Mouse (Mus musculus) c-Kit-positive CD71-negative TER-119-negative erythroid progenitor cells, embryonic 14.5 days (primary cell): ENCODE measurements around the gene Stim1.
"Not testable (repeated sequence)": the region's sequence is repeated elsewhere in the genome, so short reads cannot be mapped to it uniquely, and the experiment has no call there.

ENCODE experiments used
- DNase-seq: peaks from one replicate; pipeline ENCODE4 v3.0.0-alpha.2; 2013; ENCODE audit warnings: low read depth

Gene Stim1

DNA sequence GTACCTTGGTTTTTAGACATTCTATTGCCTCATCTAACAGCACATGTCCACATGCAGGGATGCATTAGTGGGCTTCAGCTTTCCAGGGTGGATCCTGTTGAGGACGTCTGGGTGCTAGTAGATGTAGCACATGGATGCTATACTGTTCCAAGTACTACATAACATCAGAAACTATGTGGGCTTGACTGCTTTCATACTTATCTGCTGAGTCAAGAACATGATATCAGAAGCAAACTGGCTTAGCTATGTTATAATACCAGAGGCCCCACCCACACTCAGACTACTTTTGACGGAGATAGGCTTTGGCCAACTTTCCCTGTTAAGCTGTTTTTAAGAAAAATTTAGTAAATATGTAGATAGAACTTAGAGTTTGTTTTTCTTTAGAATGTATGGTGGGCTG lies 176.7 kb downstream of the Stim1 start:
- no peak for DNase-seq

GRCm38 (mm10) chr7:102446438-102446837 lies 178.8 kb downstream of the Stim1 start:
- DNase-seq = no peak

GRCm38 (mm10) chr7:102458618-102459380 lies 191.2 kb downstream of the Stim1 start:
- DNase-seq = no peak

- DNase-seq = no peak
Observed at GRCm38 (mm10) chr7:102467566-102467965, 200.0 kb downstream of the Stim1 start.

DNA sequence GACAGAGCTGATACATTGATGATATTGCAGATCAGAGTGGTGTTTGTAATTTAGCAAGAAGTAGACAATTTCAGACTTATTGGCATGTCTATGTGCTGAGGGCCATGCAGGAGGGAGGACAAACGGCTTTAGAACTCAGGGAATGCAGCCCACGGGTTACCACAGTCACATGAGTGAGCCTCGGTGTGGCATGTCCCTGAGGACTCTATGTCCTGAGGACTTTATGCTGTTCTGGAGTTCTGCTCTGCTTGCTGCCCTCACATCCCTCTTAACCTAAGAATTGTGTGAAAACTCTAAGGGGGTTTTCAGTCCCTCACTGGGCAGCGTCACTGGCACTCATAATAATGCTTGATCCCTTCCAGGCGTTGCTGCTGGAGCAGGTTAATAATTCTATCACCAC lies 205.1 kb downstream of the Stim1 start:
- DNase-seq = no peak

- DNase-seq = no peak
Observed at GRCm38 (mm10) chr7:102476601-102477000, 209.0 kb downstream of the Stim1 start.

GRCm38 (mm10) chr7:102477377-102477776 lies 209.8 kb downstream of the Stim1 start:
- DNase-seq = no peak

DNA sequence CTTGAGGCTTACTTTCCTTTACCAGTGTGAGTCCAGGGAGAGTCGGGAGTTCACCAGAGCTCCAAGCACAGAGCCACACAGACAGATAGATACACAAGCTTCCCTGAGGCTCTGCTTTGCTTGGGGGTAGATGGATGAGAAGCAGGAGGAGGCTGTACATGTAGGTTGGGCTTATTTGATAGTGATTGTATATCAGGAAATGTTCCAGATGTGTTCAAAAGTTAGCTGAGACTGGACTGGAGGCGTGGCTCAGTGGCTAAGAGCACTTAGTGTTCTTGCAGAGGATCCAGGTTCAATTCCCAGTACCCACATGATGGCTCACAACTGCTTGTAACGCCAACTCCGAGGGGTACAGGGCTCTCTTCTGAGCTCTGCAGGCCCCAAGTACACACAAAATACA lies 210.8 kb downstream of the Stim1 start:
- no peak for DNase-seq

GRCm38 (mm10) chr7:102478926-102479325 lies 211.3 kb downstream of the Stim1 start:
- no peak for DNase-seq

DNA sequence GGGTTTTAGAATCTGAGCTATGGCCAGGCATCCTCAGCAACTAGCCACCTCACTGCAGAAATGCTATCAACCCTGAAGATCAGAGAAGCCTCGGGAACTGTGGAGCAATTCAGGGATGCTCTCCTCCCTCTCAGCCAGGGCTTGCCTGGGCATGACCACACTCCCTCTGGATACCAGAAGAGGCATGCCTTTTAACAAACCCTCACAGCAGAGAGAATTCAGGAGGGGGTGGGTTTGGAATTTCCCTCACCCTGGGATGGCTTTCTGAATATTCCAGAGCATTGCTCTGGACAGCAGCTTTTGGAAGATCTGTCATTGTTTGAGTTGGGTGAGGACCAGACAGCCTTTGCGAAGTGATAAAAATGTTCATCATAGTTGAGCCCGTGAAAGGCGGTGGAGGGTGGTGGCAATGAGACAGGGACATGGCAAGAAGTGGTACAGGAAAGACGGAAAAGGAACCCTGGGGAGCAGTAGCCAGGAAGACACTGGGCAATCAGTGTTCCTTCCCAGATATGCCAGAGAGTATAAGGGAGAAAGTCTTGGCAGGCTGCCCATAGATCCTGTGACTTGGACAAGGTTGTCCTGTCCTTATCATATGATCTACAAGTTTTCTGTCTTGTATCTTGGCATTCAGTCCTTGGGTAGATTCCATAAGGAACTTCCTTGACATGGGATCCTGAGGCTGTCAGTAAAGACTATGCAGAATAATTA lies 211.9 kb downstream of the Stim1 start:
- no peak for DNase-seq

GRCm38 (mm10) chr7:102480821-102481220 lies 213.2 kb downstream of the Stim1 start:
- no peak for DNase-seq

- DNase-seq = no peak
Observed at GRCm38 (mm10) chr7:102481579-102481978, 214.0 kb downstream of the Stim1 start, which contains the start of gene Olfr543. Olfr543 (minus strand) TSS chr7:102481679.

DNA sequence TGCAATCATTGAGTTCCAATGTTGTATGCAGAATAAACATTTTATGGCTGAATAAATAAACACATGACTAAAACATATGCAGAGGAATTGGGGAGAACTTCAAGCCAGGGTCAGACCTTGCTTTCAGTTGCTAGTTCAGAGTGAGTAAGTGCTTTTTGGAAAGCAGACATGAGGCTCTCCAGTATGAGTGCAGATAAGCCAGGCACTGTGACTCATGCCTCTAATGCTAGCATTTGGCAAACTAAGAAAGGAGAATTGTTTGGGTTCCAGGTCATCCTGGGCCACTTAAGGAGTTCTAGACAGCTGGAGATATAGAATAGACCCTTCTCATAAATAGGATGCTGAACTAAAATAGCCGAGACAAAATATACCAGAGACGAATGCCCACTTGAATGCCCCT lies 216.1 kb downstream of the Stim1 start:
- DNase-seq = no peak

DNA sequence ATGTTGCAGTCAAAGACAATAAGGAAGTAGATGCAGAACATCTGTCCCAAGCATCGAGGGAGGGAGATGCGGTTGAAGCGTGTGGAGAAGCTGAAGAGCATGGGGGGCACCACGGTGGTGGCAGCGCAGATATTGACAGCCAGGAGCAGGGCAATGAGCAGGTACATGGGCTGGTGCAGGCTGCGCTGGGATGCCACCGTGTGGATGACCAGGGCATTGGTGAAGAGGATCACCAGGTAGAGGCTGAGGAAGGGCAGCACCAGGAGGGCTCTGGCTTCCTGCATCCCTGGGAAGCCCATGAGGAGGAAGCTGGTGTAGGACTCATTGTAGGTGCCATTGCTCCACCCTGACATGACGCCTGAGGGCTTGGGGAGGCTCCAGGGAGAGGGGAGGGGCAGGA lies 217.2 kb downstream of the Stim1 start:
- not testable (repeated sequence) for DNase-seq

DNA sequence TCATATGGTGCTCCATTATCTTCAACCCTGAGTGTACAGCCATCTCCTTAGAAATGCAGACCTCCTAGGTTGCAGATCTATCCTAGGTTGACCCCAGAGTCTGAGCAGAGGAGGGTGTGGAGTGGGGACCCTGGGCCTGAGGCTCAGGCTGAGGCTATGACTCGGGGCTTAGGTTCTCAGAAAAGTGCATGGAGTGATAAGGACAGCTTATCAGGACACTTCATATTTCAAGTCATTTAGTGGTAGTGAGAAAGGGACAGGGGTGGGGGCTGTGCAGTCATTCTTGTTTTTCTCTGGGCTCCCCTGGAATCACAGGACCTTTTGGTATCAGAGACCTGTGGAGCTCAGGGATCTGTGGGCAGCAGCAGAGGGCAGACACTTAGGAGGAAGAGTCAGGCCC lies 218.5 kb downstream of the Stim1 start:
- DNase-seq = no peak
